Mouse (Mus musculus) ES-Bruce4 (cell line): ENCODE data around the gene 4931406P16Rik.

ENCODE experiments used
- CTCF ChIP-seq: IDR thresholded peaks from one replicate; pipeline ENCODE4 v1.8.1; 2011; ENCODE audit warnings: low read depth, low read length
- EP300 ChIP-seq: IDR thresholded peaks from 2 replicates; pipeline ENCODE4 v1.6.1; 2011; ENCODE audit warnings: low read depth, low read length; ENCODE audit not compliant: insufficient read depth
- POLR2A ChIP-seq: IDR thresholded peaks from one replicate; pipeline ENCODE4 v1.8.1; 2011; ENCODE audit warnings: low read length; ENCODE audit not compliant: insufficient read depth

GRCm38 (mm10) chr7:34258407-34258806, 54.9 kb downstream of the 4931406P16Rik start:
- TF ChIP-seq POLR2A, result no peak
- no peak for TF ChIP-seq CTCF
- no peak for TF ChIP-seq EP300
